Mouse (Mus musculus) brain, adult 2 months (tissue): ENCODE measurements at regions not wholly inside any gene's neighbourhood (a gene's known extent, or its start where the extent isn't known, plus 50 kb on each side); places are given as distances from the start of the nearest gene placed in this dataset.

ENCODE experiments used
- DNase-seq: peaks from one replicate; pipeline ENCODE4 v3.0.0; 2011; ENCODE audit warnings: low read depth, low spot score

GRCm38 (mm10) chr1:103360701-103361100, 1407.6 kb upstream of the Cdh20 start:
- no peak for DNase-seq

- DNase-seq: no peak
These were observed 1395.5 kb upstream of the Cdh20 start for GRCm38 (mm10) chr1:103372811-103373210.

- DNase-seq: peak; percentile 20
These were observed 1348.2 kb upstream of the Cdh20 start for GRCm38 (mm10) chr1:103420124-103420523.

- peak; percentile 43 for DNase-seq
These were observed 1347.2 kb upstream of the Cdh20 start for GRCm38 (mm10) chr1:103420994-103421637.

GRCm38 (mm10) chr1:103421638-103422001, 1346.7 kb upstream of the Cdh20 start:
- DNase-seq: no peak

GRCm38 (mm10) chr1:103471514-103471913, 1296.8 kb upstream of the Cdh20 start:
- no peak for DNase-seq

- no peak for DNase-seq
These were observed 1264.7 kb upstream of the Cdh20 start for GRCm38 (mm10) chr1:103503464-103504139.
